Comparison of ENCODE assay signal across 17 mouse cellular contexts in genomic region chr12:100176469-100177056, GRCm38 (mm10). TPM values are rescaled to one million over a fixed set of nuclear protein-coding genes. Genes with fewer than 3 reads are reported as not detected.
A peak's percentile ranks its signal among the peaks of the same experiment; 100 is the strongest.
DNase-seq lines count a peak whose midpoint lies in the region; ATAC-seq and TF ChIP-seq lines count a peak whose summit lies in the region.
"Had no signal": no experiment of that assay in that cellular context is flagged by ENCODE, and none has a peak within 500 bp of the region (broad histone marks: within the 10 kb centered on the region; RNA-seq: fewer than 3 reads in every experiment).

No protein-coding gene starts in this region.

- H3K9me3 ChIP-seq in kidney, embryonic 15.5 days (replicated peaks): no peaks in the 10 kb centered on the region
- H3K9me3 ChIP-seq in forebrain, embryonic 12.5 days: no peaks in the 10 kb centered on the region
- no peaks in the 10 kb centered on the region for H3K9me3 ChIP-seq in hindbrain, postnatal 0 days (ENCODE audit: low read length)
- H3K9me3 ChIP-seq in neural tube, embryonic 13.5 days: no peaks in the 10 kb centered on the region
- H3K9me3 ChIP-seq: embryonic facial prominence, embryonic 13.5 days; stomach, embryonic 15.5 days had no signal

- H3K4me2 ChIP-seq in kidney, embryonic 15.5 days: peak overlapping the region; percentile 6; the same call in 1 of the 2 replicates
- no peak overlapping the region for H3K4me2 ChIP-seq in forebrain, embryonic 12.5 days
- H3K4me2 ChIP-seq in hindbrain, postnatal 0 days (ENCODE audit: low read depth, low read length): no peak overlapping the region
- H3K4me2 ChIP-seq in neural tube, embryonic 13.5 days: no peak overlapping the region
- H3K4me2 ChIP-seq: embryonic facial prominence, embryonic 13.5 days; stomach, embryonic 15.5 days had no signal

- TF ChIP-seq CTCF in hindbrain, postnatal 0 days (IDR thresholded peaks at IDR 0.05; ENCODE audit: low read depth): no peak

- no peak overlapping the region for H3K4me3 ChIP-seq in kidney, embryonic 15.5 days (replicated peaks)
- H3K4me3 ChIP-seq in forebrain, embryonic 12.5 days (replicated peaks): no peak overlapping the region
- no peak overlapping the region for H3K4me3 ChIP-seq in hindbrain, postnatal 0 days (ENCODE audit: low read length)
- H3K4me3 ChIP-seq in neural tube, embryonic 13.5 days: no peak overlapping the region
- H3K4me3 ChIP-seq: embryonic facial prominence, embryonic 13.5 days; stomach, embryonic 15.5 days had no signal

- ATAC-seq in kidney, embryonic 15.5 days (replicated peaks; ENCODE audit: low FRiP score): no peak
- peak; percentile 74 for ATAC-seq in forebrain, embryonic 12.5 days (ENCODE audit: low FRiP score)
- peak; percentile 59; the same call in 1 of the 2 replicates for ATAC-seq in hindbrain, postnatal 0 days
- peak; percentile 88 for ATAC-seq in neural tube, embryonic 13.5 days (ENCODE audit: low read depth)

- 39% methylated on average over 11 of the region's 11 CpGs for WGBS in kidney, embryonic 15.5 days
- WGBS in forebrain, embryonic 12.5 days: 32% methylated on average over 11 of the region's 11 CpGs
- WGBS in hindbrain, postnatal 0 days: 35% methylated on average over 11 of the region's 11 CpGs
- WGBS in neural tube, embryonic 13.5 days: 22% methylated on average over 11 of the region's 11 CpGs

- no peak for DNase-seq in kidney, adult 18-20 months
- DNase-seq in hindbrain, postnatal 0 days (ENCODE audit: low spot score): peak; percentile 58
- DNase-seq in gastrocnemius, adult 18-20 months (ENCODE audit: low spot score): no peak
- DNase-seq in spleen, postnatal 10 days (ENCODE audit: low spot score in 2 of 2): no peak
- no peak for DNase-seq in spleen, postnatal 4 days (ENCODE audit: low spot score in 2 of 2)
- DNase-seq: B cell, adult 2 months; cerebellum, adult 2 months; heart, postnatal 14 days; kidney, adult 11 months; right cerebral cortex, postnatal 25 days; thymus, postnatal 4 days had no signal

- peaks cover 12% of the 10 kb centered on the region; the same call in 1 of the 2 replicates for H3K4me1 ChIP-seq in kidney, embryonic 15.5 days
- H3K4me1 ChIP-seq in forebrain, embryonic 12.5 days: peaks cover 12% of the 10 kb centered on the region; the same call in 1 of the 2 replicates
- H3K4me1 ChIP-seq in hindbrain, postnatal 0 days (ENCODE audit: insufficient read depth, low read length): no peaks in the 10 kb centered on the region
- peaks cover 34% of the 10 kb centered on the region for H3K4me1 ChIP-seq in neural tube, embryonic 13.5 days (replicated peaks)
- H3K4me1 ChIP-seq: stomach, embryonic 15.5 days had no signal

- H3K27me3 ChIP-seq in kidney, embryonic 15.5 days: no peaks in the 10 kb centered on the region
- H3K27me3 ChIP-seq in forebrain, embryonic 12.5 days: no peaks in the 10 kb centered on the region
- no peaks in the 10 kb centered on the region for H3K27me3 ChIP-seq in hindbrain, postnatal 0 days (ENCODE audit: insufficient read depth, low read length)
- no peaks in the 10 kb centered on the region for H3K27me3 ChIP-seq in neural tube, embryonic 13.5 days
- H3K27me3 ChIP-seq: embryonic facial prominence, embryonic 13.5 days; stomach, embryonic 15.5 days had no signal

- no peaks in the 10 kb centered on the region for H3K36me3 ChIP-seq in kidney, embryonic 15.5 days
- no peaks in the 10 kb centered on the region for H3K36me3 ChIP-seq in forebrain, embryonic 12.5 days (replicated peaks)
- H3K36me3 ChIP-seq in hindbrain, postnatal 0 days (ENCODE audit: insufficient read depth, low read length): no peaks in the 10 kb centered on the region
- no peaks in the 10 kb centered on the region for H3K36me3 ChIP-seq in neural tube, embryonic 13.5 days
- H3K36me3 ChIP-seq: embryonic facial prominence, embryonic 13.5 days; stomach, embryonic 15.5 days had no signal

- H3K27ac ChIP-seq in kidney, embryonic 15.5 days: 0 out of 2 replicates have a peak overlapping the region, but pooled peaks have one; percentile 2
- H3K27ac ChIP-seq in forebrain, embryonic 12.5 days: peak overlapping the region; percentile 65
- peak overlapping the region; percentile 32; the same call in 1 of the 2 replicates for H3K27ac ChIP-seq in hindbrain, postnatal 0 days
- peak overlapping the region; percentile 67 for H3K27ac ChIP-seq in neural tube, embryonic 13.5 days (replicated peaks)
- H3K27ac ChIP-seq: embryonic facial prominence, embryonic 13.5 days; macrophage; stomach, embryonic 15.5 days had no signal

- H3K9ac ChIP-seq in kidney, embryonic 15.5 days: no peak overlapping the region
- H3K9ac ChIP-seq in forebrain, embryonic 12.5 days: no peak overlapping the region
- no peak overlapping the region for H3K9ac ChIP-seq in hindbrain, postnatal 0 days (replicated peaks; ENCODE audit: low read length)
- H3K9ac ChIP-seq in neural tube, embryonic 13.5 days: no peak overlapping the region
- H3K9ac ChIP-seq: embryonic facial prominence, embryonic 13.5 days; stomach, embryonic 15.5 days had no signal

RNA-seq across cellular contexts. Expression of gene Nrde2, which starts 17.1 kb away (rescaled TPM):
- polyA plus RNA-seq in kidney, embryonic 15.5 days (2015; fragmentation: Nextera tagmentation; extraction: Ambion mirVana): 18.4 and 18.9 TPM in 2 replicates
- 14.9 and 16.8 TPM in 2 replicates for polyA plus RNA-seq in forebrain, embryonic 12.5 days (2016; fragmentation: Nextera tagmentation; extraction: Ambion mirVana)
- total RNA-seq in hindbrain, postnatal 0 days (2014; rRNA removed): 20.2 and 20.5 TPM in 2 replicates
- polyA plus RNA-seq in hindbrain, postnatal 0 days (2015; fragmentation: Nextera tagmentation; extraction: Ambion mirVana): 11.8 and 13.6 TPM in 2 replicates
- polyA plus RNA-seq in neural tube, embryonic 13.5 days (2015; fragmentation: Nextera tagmentation; extraction: Ambion mirVana): 11.5 and 11.8 TPM in 2 replicates
- total RNA-seq in gastrocnemius, adult 18-20 months (2021): 1 to 10 TPM; 7.5 to 7.8 TPM

RNA-seq across cellular contexts. Expression of gene Calm1, which starts 22.7 kb away (rescaled TPM):
- 1,314 and 1,392 TPM in 2 replicates for polyA plus RNA-seq in kidney, embryonic 15.5 days (2015; fragmentation: Nextera tagmentation; extraction: Ambion mirVana)
- 1,646 and 1,801 TPM in 2 replicates for polyA plus RNA-seq in forebrain, embryonic 12.5 days (2016; fragmentation: Nextera tagmentation; extraction: Ambion mirVana)
- 1,139 and 1,416 TPM in 2 replicates for total RNA-seq in hindbrain, postnatal 0 days (2014; rRNA removed)
- polyA plus RNA-seq in hindbrain, postnatal 0 days (2015; fragmentation: Nextera tagmentation; extraction: Ambion mirVana): 4,078 and 4,190 TPM in 2 replicates
- 2,474 and 2,486 TPM in 2 replicates for polyA plus RNA-seq in neural tube, embryonic 13.5 days (2015; fragmentation: Nextera tagmentation; extraction: Ambion mirVana)
- 100 to 1,000 TPM; 568 to 588 TPM for total RNA-seq in gastrocnemius, adult 18-20 months (2021)

Comparison
In these comparisons a context has a peak if more than half of its experiments do, and no peak if none do; other contexts are left out.
1. H3K27ac ChIP-seq: peak in every context shown above with its lines; median percentile 67 in neural tube, embryonic 13.5 days; 65 in forebrain, embryonic 12.5 days; 32 in hindbrain, postnatal 0 days; 2 in kidney, embryonic 15.5 days.